Mouse (Mus musculus) limb, embryonic 12.5 days (tissue): ENCODE measurements at regions not wholly inside any gene's neighbourhood (a gene's known extent, or its start where the extent isn't known, plus 50 kb on each side); places are given as distances from the start of the nearest gene placed in this dataset.

Experiments used
- ATAC-seq: fragments of 200-750 bp; cut with Nextera tagmentation; 2 replicates; pipeline ENCODE4 v1.8.0; 2017; ENCODE audit warnings: low read depth, moderate TSS enrichment; ENCODE audit not compliant: insufficient number of reproducible peaks, insufficient read depth, low FRiP score, low TSS enrichment
- H3K27ac ChIP-seq: fragments of 300-500 bp; sonication (generic); 2 replicates; pipeline ENCODE4 v1.5.1; 2016; ENCODE audit warnings: mild to moderate bottlenecking, moderate library complexity
- H3K27me3 ChIP-seq: fragments of 300-500 bp; sonication (generic); 2 replicates; pipeline ENCODE4 v1.6.1; 2016; ENCODE audit warnings: mild to moderate bottlenecking, moderate library complexity
- H3K36me3 ChIP-seq: fragments of 300-500 bp; sonication (generic); 2 replicates; pipeline ENCODE4 v1.6.1; 2016; ENCODE audit warnings: mild to moderate bottlenecking, moderate library complexity
- H3K4me1 ChIP-seq: fragments of 300-500 bp; sonication (generic); replicated peaks from 2 replicates; pipeline ENCODE4 v1.6.1; 2016
- H3K4me2 ChIP-seq: fragments of 300-500 bp; sonication (generic); 2 replicates; pipeline ENCODE4 v1.6.1; 2016; ENCODE audit warnings: mild to moderate bottlenecking, moderate library complexity
- H3K4me3 ChIP-seq: fragments of 300-500 bp; sonication (generic); replicated peaks from 2 replicates; pipeline ENCODE4 v1.5.1; 2016; ENCODE audit warnings: mild to moderate bottlenecking
- H3K9ac ChIP-seq: fragments of 300-500 bp; sonication (generic); replicated peaks from 2 replicates; pipeline ENCODE4 v1.6.1; 2016; ENCODE audit warnings: mild to moderate bottlenecking, moderate library complexity
- H3K9me3 ChIP-seq: fragments of 300-500 bp; sonication (generic); 2 replicates; pipeline ENCODE4 v1.6.1; 2016; ENCODE audit warnings: mild to moderate bottlenecking, moderate library complexity
- whole genome bisulfite sequencing: fragments of 180-500 bp; shearing (Covaris S2); methylation state at CpG from one replicate; pipeline ENCODE4 v1.1.7; 2016; 5-methylcytosine and 5-hydroxymethylcytosine counted together

GRCm38 (mm10) chr1:186255476-186256080 lies 138.5 kb upstream of the Lyplal1 start:
- Histone ChIP-seq H3K27ac (peak overlapping the region; percentile 73), H3K9ac (no peak overlapping the region), H3K9me3 (no peaks in the 10 kb centered on the region), H3K4me3 (no peak overlapping the region), H3K36me3 (no peaks in the 10 kb centered on the region), H3K4me2 (no peak overlapping the region), H3K4me1 (peaks cover 44% of the 10 kb centered on the region), H3K27me3 (no peaks in the 10 kb centered on the region)
- 54% methylated on average over 8 of the region's 8 CpGs for WGBS
- ATAC-seq = peak; percentile 37; the same call in 1 of the 2 replicates

- Histone ChIP-seq H3K27me3 (no peaks in the 10 kb centered on the region), H3K4me2 (no peak overlapping the region), H3K4me1 (peaks cover 44% of the 10 kb centered on the region), H3K9ac (no peak overlapping the region), H3K27ac (no peak overlapping the region), H3K36me3 (no peaks in the 10 kb centered on the region), H3K4me3 (no peak overlapping the region), H3K9me3 (no peaks in the 10 kb centered on the region)
- 49% methylated on average over 3 of the region's 3 CpGs for WGBS
- ATAC-seq = no peak
These were observed 137.4 kb upstream of the Lyplal1 start for GRCm38 (mm10) chr1:186254500-186254899.

GRCm38 (mm10) chr1:186252551-186252950 lies 135.4 kb upstream of the Lyplal1 start:
- no peak for ATAC-seq
- peaks cover 42% of the 10 kb centered on the region for H3K4me1 ChIP-seq

GRCm38 (mm10) chr1:186250316-186250715 lies 133.2 kb upstream of the Lyplal1 start:
- H3K9me3 ChIP-seq = no peaks in the 10 kb centered on the region
- H3K27me3 ChIP-seq = no peaks in the 10 kb centered on the region
- no peak overlapping the region for H3K4me2 ChIP-seq
- no peaks in the 10 kb centered on the region for H3K36me3 ChIP-seq
- peaks cover 20% of the 10 kb centered on the region for H3K4me1 ChIP-seq
- WGBS = 42% methylated on average over 4 of the region's 4 CpGs
- no peak overlapping the region for H3K4me3 ChIP-seq
- H3K9ac ChIP-seq = no peak overlapping the region
- ATAC-seq = no peak
- H3K27ac ChIP-seq = peak overlapping the region; percentile 5; the same call in 1 of the 2 replicates

More at GRCm38 (mm10) chr1:186252551-186252950, 135.4 kb upstream of the Lyplal1 start:
- Histone ChIP-seq H3K27me3 (no peaks in the 10 kb centered on the region), H3K27ac (no peak overlapping the region), H3K4me3 (no peak overlapping the region), H3K9me3 (no peaks in the 10 kb centered on the region), H3K36me3 (no peaks in the 10 kb centered on the region), H3K9ac (no peak overlapping the region), H3K4me2 (no peak overlapping the region)
- WGBS = 58% methylated on average over 4 of the region's 4 CpGs

- no peak overlapping the region for H3K9ac ChIP-seq
- no peak overlapping the region for H3K4me3 ChIP-seq
- H3K27ac ChIP-seq = no peak overlapping the region
- peaks cover 11% of the 10 kb centered on the region for H3K4me1 ChIP-seq
- no peak overlapping the region for H3K4me2 ChIP-seq
- WGBS = 92% methylated on average over 4 of the region's 4 CpGs
- no peak for ATAC-seq
- no peaks in the 10 kb centered on the region for H3K9me3 ChIP-seq
- no peaks in the 10 kb centered on the region for H3K27me3 ChIP-seq
- no peaks in the 10 kb centered on the region for H3K36me3 ChIP-seq
These were observed 132.1 kb upstream of the Lyplal1 start for GRCm38 (mm10) chr1:186249214-186249613.

- Histone ChIP-seq H3K9me3 (no peaks in the 10 kb centered on the region), H3K9ac (no peak overlapping the region), H3K4me1 (0 out of 2 replicates have a peak, but pooled peaks cover 2% of the 10 kb centered on the region), H3K4me3 (no peak overlapping the region), H3K4me2 (no peak overlapping the region), H3K36me3 (no peaks in the 10 kb centered on the region), H3K27me3 (no peaks in the 10 kb centered on the region), H3K27ac (no peak overlapping the region)
- ATAC-seq = no peak
- 59% methylated on average over 7 of the region's 7 CpGs for WGBS
These were observed 128.8 kb upstream of the Lyplal1 start for GRCm38 (mm10) chr1:186245723-186246440.

GRCm38 (mm10) chr1:186241112-186241511 lies 124.0 kb upstream of the Lyplal1 start:
- Histone ChIP-seq H3K4me3 (no peak overlapping the region), H3K4me2 (no peak overlapping the region), H3K27ac (no peak overlapping the region), H3K27me3 (no peaks in the 10 kb centered on the region), H3K9me3 (no peaks in the 10 kb centered on the region), H3K36me3 (no peaks in the 10 kb centered on the region), H3K9ac (no peak overlapping the region), H3K4me1 (peaks cover 16% of the 10 kb centered on the region)
- 99% methylated on average over 2 of the region's 2 CpGs for WGBS
- ATAC-seq = no peak

- Histone ChIP-seq H3K4me3 (no peak overlapping the region), H3K4me1 (peaks cover 16% of the 10 kb centered on the region), H3K9me3 (no peaks in the 10 kb centered on the region), H3K27ac (peak overlapping the region; percentile 59; the same call in 1 of the 2 replicates), H3K9ac (no peak overlapping the region), H3K36me3 (no peaks in the 10 kb centered on the region), H3K27me3 (no peaks in the 10 kb centered on the region), H3K4me2 (no peak overlapping the region)
- WGBS = 41% methylated on average over 6 of the region's 6 CpGs
- ATAC-seq = no peak
These were observed 120.4 kb upstream of the Lyplal1 start for GRCm38 (mm10) chr1:186237556-186237955.

- Histone ChIP-seq H3K36me3 (no peaks in the 10 kb centered on the region), H3K27me3 (no peaks in the 10 kb centered on the region), H3K4me1 (peaks cover 16% of the 10 kb centered on the region), H3K9ac (no peak overlapping the region), H3K27ac (no peak overlapping the region; the same call in 1 of the 2 replicates), H3K9me3 (no peaks in the 10 kb centered on the region), H3K4me2 (no peak overlapping the region), H3K4me3 (no peak overlapping the region)
- 51% methylated on average over 7 of the region's 7 CpGs for WGBS
- no peak for ATAC-seq
These were observed 119.3 kb upstream of the Lyplal1 start for GRCm38 (mm10) chr1:186236267-186237020.

- H3K4me1 ChIP-seq = peaks cover 23% of the 10 kb centered on the region
- WGBS = 78% methylated on average over 6 of the region's 6 CpGs
- H3K9me3 ChIP-seq = no peaks in the 10 kb centered on the region
- H3K9ac ChIP-seq = no peak overlapping the region
- H3K27ac ChIP-seq = no peak overlapping the region
- no peaks in the 10 kb centered on the region for H3K27me3 ChIP-seq
- no peaks in the 10 kb centered on the region for H3K36me3 ChIP-seq
- ATAC-seq = no peak
- no peak overlapping the region for H3K4me2 ChIP-seq
- H3K4me3 ChIP-seq = no peak overlapping the region
These were observed 117.4 kb upstream of the Lyplal1 start for GRCm38 (mm10) chr1:186234536-186234935.

- ATAC-seq = no peak
- WGBS = 81% methylated on average over 5 of the region's 5 CpGs
- Histone ChIP-seq H3K9ac (no peak overlapping the region), H3K4me2 (no peak overlapping the region), H3K4me1 (0 out of 2 replicates have a peak, but pooled peaks cover 7% of the 10 kb centered on the region), H3K27me3 (no peaks in the 10 kb centered on the region), H3K36me3 (no peaks in the 10 kb centered on the region), H3K27ac (no peak overlapping the region), H3K4me3 (no peak overlapping the region), H3K9me3 (no peaks in the 10 kb centered on the region)
These were observed 113.4 kb upstream of the Lyplal1 start for GRCm38 (mm10) chr1:186230476-186230875.
